Mouse (Mus musculus) erythroid progenitor cell, adult 5-6 weeks (primary cell): ENCODE measurements around the gene Nf2. TPM values are rescaled to one million over a fixed set of nuclear protein-coding genes. Genes with fewer than 3 reads are reported as not detected.

ENCODE experiments used
- ATAC-seq: replicated peaks from 2 replicates; pipeline ENCODE4 v1.8.0; 2016; ENCODE audit warnings: moderate number of reproducible peaks, mild to moderate bottlenecking, moderate TSS enrichment, inconsistent platforms; ENCODE audit not compliant: poor library complexity, low FRiP score, severe bottlenecking
- total RNA-seq, 2 experiments: library from RNA; stranded (forward) in 1 of 2; stranded (reverse) in 1 of 2; fragments of 150-400 nt in 1 of 2; fragments of 186-747, 209-891 nt in 1 of 2; gene quantifications; 2 replicates each; pipeline versions ENCODE4 v1.2.3 to v1.2.4; 2015 to 2017; ENCODE audit warnings: low replicate concordance in 2 of 2

Nf2 gene
- total RNA-seq, 2 experiments from 2014 or later: 7.5 to 18.2 TPM

- ATAC-seq: no peak
Observed at GRCm38 (mm10) chr11:4718548-4718947, 130.8 kb downstream of the Nf2 start.

- ATAC-seq: no peak
Observed at GRCm38 (mm10) chr11:4716530-4717236, 132.7 kb downstream of the Nf2 start.

Other genes with a start within 250 kb of the Nf2 start
- gene Gm11032, start 229.5 kb downstream of the Nf2 start, total RNA-seq (2015; ENCODE audit: low replicate concordance): not detected in 2 replicates
- gene Gm11032, start 229.5 kb downstream of the Nf2 start, total RNA-seq (2017; ENCODE audit: low replicate concordance): not detected in 2 replicates
- gene Ascc2, start 211.8 kb downstream of the Nf2 start, total RNA-seq (2015; ENCODE audit: low replicate concordance): 9.0 and 12.2 TPM in 2 replicates
- 5.1 and 5.3 TPM in 2 replicates for gene Ascc2, start 211.8 kb downstream of the Nf2 start, total RNA-seq (2017; ENCODE audit: low replicate concordance)
- gene Uqcr10, start 145.2 kb downstream of the Nf2 start, total RNA-seq (2015; ENCODE audit: low replicate concordance): 40.7 and 133 TPM in 2 replicates
- 19.2 and 25.0 TPM in 2 replicates for gene Uqcr10, start 145.2 kb downstream of the Nf2 start, total RNA-seq (2017; ENCODE audit: low replicate concordance)
- gene Zmat5, start 144.9 kb downstream of the Nf2 start, total RNA-seq (2015; ENCODE audit: low replicate concordance): 5.4 and 13.0 TPM in 2 replicates
- gene Zmat5, start 144.9 kb downstream of the Nf2 start, total RNA-seq (2017; ENCODE audit: low replicate concordance): 6.3 TPM in 1 of 2 replicates, not detected in the other
- not detected in 2 replicates for gene Cabp7, start 102.8 kb downstream of the Nf2 start, total RNA-seq (2015; ENCODE audit: low replicate concordance)
- not detected in 2 replicates for gene Cabp7, start 102.8 kb downstream of the Nf2 start, total RNA-seq (2017; ENCODE audit: low replicate concordance)
- not detected in 2 replicates for gene Nipsnap1, start 24.4 kb upstream of the Nf2 start, total RNA-seq (2015; ENCODE audit: low replicate concordance)
- gene Nipsnap1, start 24.4 kb upstream of the Nf2 start, total RNA-seq (2017; ENCODE audit: low replicate concordance): 1.3 and 12.7 TPM in 2 replicates
- 3.6 and 4.6 TPM in 2 replicates for gene Thoc5, start 45.8 kb upstream of the Nf2 start, total RNA-seq (2015; ENCODE audit: low replicate concordance)
- gene Thoc5, start 45.8 kb upstream of the Nf2 start, total RNA-seq (2017; ENCODE audit: low replicate concordance): 8.3 and 12.7 TPM in 2 replicates
- not detected in 2 replicates for gene Nefh, start 98.5 kb upstream of the Nf2 start, total RNA-seq (2015; ENCODE audit: low replicate concordance)
- gene Nefh, start 98.5 kb upstream of the Nf2 start, total RNA-seq (2017; ENCODE audit: low replicate concordance): 0.39 and 0.98 TPM in 2 replicates
- gene Ap1b1, start 137.3 kb upstream of the Nf2 start, total RNA-seq (2015; ENCODE audit: low replicate concordance): 42.8 and 126 TPM in 2 replicates
- 91.6 and 103 TPM in 2 replicates for gene Ap1b1, start 137.3 kb upstream of the Nf2 start, total RNA-seq (2017; ENCODE audit: low replicate concordance)
- gene Rasl10a, start 208.6 kb upstream of the Nf2 start, total RNA-seq (2015; ENCODE audit: low replicate concordance): not detected in 2 replicates
- 1.5 TPM in 1 of 2 replicates, not detected in the other for gene Rasl10a, start 208.6 kb upstream of the Nf2 start, total RNA-seq (2017; ENCODE audit: low replicate concordance)
- gene Gas2l1, start 215.8 kb upstream of the Nf2 start, total RNA-seq (2015; ENCODE audit: low replicate concordance): 0.42 and 2.2 TPM in 2 replicates
- gene Gas2l1, start 215.8 kb upstream of the Nf2 start, total RNA-seq (2017; ENCODE audit: low replicate concordance): 1.7 TPM in 1 of 2 replicates, not detected in the other
- gene Rhbdd3, start 249.4 kb upstream of the Nf2 start, total RNA-seq (2015; ENCODE audit: low replicate concordance): 2.2 and 23.5 TPM in 2 replicates
- 3.6 and 4.6 TPM in 2 replicates for gene Rhbdd3, start 249.4 kb upstream of the Nf2 start, total RNA-seq (2017; ENCODE audit: low replicate concordance)
- 242 and 276 TPM in 2 replicates for gene Ewsr1, start 249.7 kb upstream of the Nf2 start, total RNA-seq (2015; ENCODE audit: low replicate concordance)
- gene Ewsr1, start 249.7 kb upstream of the Nf2 start, total RNA-seq (2017; ENCODE audit: low replicate concordance): 439 and 531 TPM in 2 replicates